Mouse (Mus musculus): Measurements from ENCODE around the gene Shank2.

Gene Shank2

GRCm38 (mm10) chr7:144417644-144418343 is 416.1 kb downstream of the Shank2 start:
- DNase-seq (ENCODE audit: low read depth, low spot score), result peak; percentile 78

GRCm38 (mm10) chr7:144420552-144420951 is 418.8 kb downstream of the Shank2 start:
- DNase-seq (ENCODE audit: low read depth, low spot score), result no peak

DNA sequence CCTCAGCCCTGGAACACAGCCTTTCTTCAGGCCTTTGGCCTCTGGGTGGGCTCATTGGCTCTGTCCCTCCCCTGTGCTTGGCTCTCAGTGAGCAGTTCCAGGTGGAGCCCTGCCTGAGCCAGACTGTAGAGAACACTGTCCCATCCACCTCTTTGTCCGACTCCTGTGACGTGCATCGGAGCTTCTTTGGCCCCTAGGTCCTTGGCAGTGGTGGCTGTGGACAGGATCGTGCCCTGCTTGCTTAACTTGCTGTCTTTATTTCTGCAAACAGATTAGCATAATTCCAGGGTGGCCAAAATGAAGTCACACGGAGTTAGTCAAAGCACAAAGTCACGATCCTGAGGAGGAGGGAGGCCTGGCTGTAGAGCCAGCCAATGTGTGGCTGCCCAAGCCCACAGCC is 419.8 kb downstream of the Shank2 start:
- DNase-seq (ENCODE audit: low read depth, low spot score), result no peak

DNA sequence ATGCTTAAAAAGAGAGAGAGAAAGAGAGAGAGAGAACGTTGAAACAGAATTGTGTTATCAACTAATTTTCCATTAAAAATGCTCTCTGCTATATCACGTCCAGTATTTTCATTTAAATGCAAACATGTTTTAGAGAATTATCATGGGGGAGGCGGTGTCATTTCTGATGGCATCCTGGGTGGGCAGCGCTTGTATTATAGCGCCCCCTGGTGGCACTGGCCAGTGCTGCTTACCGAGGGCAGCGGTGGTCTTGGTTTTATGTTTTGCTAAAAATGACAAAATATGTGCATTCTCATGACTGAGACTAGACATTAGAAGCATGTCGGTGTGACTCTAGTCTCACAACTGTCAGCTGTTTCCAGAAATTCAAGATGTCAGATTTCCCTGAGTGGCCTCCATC is 424.2 kb downstream of the Shank2 start:
- peak; percentile 36 for DNase-seq (ENCODE audit: low read depth, low spot score)

- DNase-seq (ENCODE audit: low read depth, low spot score), result no peak
Observed at GRCm38 (mm10) chr7:144426594-144426993, 424.9 kb downstream of the Shank2 start.

DNA sequence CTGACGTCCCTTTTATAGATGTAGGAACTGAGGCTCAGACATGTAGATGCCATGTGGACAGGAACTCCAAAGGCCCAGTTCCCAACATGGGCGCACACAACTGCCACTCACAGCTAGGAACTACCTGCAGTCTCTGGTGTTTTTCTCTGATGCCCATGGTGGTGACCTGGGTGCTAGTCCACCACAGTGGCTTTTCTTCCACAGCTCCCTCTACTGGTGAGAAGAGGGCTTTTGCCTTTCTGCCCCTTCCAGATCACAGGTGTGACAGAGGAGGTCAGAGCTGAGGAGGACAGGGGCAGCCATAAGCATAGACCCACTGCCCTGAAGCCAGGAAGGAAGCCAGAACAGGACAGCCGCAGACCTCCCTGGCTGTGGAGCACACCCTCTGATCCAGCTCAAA is 425.7 kb downstream of the Shank2 start:
- DNase-seq (ENCODE audit: low read depth, low spot score), result peak; percentile 31

GRCm38 (mm10) chr7:144432920-144433319 is 431.2 kb downstream of the Shank2 start:
- DNase-seq (ENCODE audit: low read depth, low spot score), result no peak

DNA sequence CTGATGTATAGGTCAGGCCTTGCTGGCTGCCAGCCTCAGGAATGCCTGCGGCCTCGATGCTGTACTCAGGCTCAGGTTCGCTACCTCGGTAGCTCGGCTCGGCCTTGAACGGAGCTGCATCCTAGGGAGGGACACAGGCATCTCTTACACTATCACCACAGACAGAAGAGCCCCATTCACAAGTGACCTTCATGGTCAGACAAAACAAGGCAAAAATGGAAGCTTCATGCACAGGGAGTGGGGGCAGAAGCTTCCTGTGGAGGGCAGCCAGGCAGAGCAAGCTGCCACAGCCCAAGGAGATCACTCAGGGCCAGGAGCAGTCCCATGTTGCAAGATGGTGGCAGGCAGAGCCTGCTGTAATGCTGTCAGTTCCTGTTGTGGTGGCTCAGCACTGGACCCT is 437.1 kb downstream of the Shank2 start:
- DNase-seq (ENCODE audit: low read depth, low spot score), result no peak

DNA sequence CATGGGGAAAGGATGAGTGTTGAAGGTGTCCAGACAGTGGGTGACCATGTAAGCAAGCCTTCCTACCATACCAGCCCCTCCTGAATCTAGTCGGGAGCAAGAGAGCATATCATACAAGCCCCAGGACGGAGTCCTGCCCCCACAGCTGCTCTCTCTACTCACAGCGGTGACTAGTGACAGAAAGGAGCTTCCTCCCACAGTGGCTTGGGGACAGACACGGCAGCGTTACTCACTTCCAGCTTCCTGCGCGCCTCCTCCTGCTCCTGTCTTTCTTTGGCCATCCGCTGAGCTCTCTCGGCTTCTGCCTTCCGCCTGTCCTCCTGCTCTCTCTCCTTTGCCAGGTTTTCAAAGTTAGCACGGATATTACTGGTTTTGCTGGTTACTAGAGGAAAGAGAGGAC is 439.7 kb downstream of the Shank2 start:
- DNase-seq (ENCODE audit: low read depth, low spot score), result no peak

- no peak for DNase-seq (ENCODE audit: low read depth, low spot score)
Observed at GRCm38 (mm10) chr7:144441976-144442375, 440.2 kb downstream of the Shank2 start.

DNA sequence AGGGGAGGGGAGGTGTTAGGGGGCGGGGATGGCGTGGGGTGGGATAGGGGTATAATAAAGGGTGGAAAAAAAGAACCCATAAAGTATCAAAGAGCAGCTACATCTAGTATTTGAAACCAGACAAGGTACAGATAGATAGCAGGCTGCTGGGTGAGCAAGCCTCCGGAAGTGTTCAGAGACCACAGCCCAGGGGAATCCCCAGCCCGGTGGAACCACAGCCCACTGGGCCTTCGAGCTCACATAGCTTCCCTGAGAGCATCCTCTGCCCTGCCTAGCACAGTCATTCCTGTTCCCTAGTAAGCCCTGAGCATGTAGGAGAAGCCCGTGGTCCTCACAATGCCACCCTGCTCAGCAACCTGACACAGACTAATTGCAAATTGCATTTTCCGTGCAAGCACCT is 443.1 kb downstream of the Shank2 start:
- DNase-seq (ENCODE audit: low read depth, low spot score), result no peak

GRCm38 (mm10) chr7:144447146-144447545 is 445.4 kb downstream of the Shank2 start:
- no peak for DNase-seq (ENCODE audit: low read depth, low spot score)

DNA sequence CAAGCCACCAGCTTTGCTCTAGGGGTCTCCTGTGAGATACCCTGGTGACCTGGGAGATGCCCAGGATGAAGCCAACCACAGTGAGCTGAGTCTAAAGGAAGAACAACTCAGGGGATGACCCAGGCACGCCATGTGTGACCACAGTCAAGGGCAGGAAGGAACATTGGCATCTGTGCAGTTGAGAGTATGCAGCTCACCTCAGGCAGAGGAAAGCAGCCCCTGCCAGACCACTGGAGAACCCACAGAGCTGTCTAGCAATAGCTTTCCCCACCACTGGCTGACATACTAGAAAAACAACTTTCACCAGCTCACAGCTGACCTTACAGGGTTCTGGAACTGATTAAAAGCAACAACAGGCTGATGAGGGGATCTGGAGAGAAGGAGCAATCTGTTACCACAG is 446.5 kb downstream of the Shank2 start:
- DNase-seq (ENCODE audit: low read depth, low spot score), result no peak

GRCm38 (mm10) chr7:144449637-144450570 is 448.2 kb downstream of the Shank2 start:
- DNase-seq (ENCODE audit: low read depth, low spot score), result no peak

DNA sequence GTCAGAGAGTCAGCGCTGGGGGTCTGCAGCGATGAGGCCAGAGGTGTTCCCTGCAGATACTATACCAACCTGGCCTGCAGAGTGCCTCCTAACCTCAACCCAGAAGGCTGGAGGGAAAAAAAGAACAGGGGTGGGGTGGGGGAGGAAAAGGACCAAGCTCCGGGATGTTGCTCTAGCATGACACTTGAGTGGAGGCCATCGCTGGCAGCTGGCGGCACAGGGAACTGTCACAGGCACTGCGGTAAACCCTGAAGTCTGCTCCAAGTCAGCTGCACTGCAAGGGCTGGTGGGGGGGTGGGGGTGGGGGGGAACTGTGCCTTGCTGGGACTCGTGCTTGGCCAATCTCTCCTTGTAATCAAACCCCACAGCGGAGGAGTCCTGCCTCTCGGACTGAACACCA is 448.9 kb downstream of the Shank2 start:
- no peak for DNase-seq (ENCODE audit: low read depth, low spot score)

GRCm38 (mm10) chr7:144458881-144459280 is 457.2 kb downstream of the Shank2 start:
- no peak for DNase-seq (ENCODE audit: low read depth, low spot score)

DNA sequence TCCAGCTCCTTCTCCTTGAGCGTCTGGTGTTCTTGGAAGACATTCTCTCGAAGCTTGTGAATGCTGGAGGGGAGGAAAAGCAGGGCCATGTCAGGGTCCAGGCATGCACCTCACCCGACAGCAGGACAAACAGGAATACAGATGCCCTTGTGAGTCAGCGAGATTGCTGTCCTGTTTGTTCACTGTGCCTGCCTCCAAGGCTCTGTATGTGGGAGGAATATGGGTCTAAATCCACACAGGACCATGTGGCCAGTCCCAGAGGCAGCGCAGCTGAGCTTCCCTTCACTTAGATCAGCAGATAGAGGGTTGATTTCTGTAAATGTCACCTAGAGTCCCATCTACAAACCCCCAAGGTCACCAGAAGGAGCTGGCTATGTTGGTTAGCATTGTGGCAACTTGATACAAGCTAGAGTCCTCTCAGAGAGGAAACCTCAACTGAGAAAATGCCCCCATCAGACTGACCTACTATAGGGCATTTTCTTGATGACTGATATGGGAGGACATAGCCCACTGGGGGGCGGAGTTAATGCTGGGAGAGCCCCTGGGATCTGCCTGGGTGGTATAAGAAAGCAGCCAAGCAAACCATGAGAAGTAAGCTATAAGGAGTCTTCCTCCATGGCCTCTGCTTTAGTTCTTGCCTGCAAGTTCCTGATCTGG is 459.6 kb downstream of the Shank2 start:
- no peak for DNase-seq (ENCODE audit: low read depth, low spot score)

GRCm38 (mm10) chr7:144462577-144462976 is 460.8 kb downstream of the Shank2 start:
- no peak for DNase-seq (ENCODE audit: low read depth, low spot score)

- no peak for DNase-seq (ENCODE audit: low read depth, low spot score)
Observed at GRCm38 (mm10) chr7:144468741-144469140, 467.0 kb downstream of the Shank2 start.

- peak; percentile 9 for DNase-seq (ENCODE audit: low read depth, low spot score)
Observed at GRCm38 (mm10) chr7:144469181-144469641, 467.5 kb downstream of the Shank2 start.

- DNase-seq (ENCODE audit: low read depth, low spot score), result peak; percentile 83
Observed at GRCm38 (mm10) chr7:144469908-144470544, 468.3 kb downstream of the Shank2 start.
